Mouse (Mus musculus) heart, embryonic 11.5 days (tissue): ENCODE data around the gene Adcy3. TPM values are rescaled to one million over a fixed set of nuclear protein-coding genes. Genes with fewer than 3 reads are reported as not detected.
"Not testable (repeated sequence)": the region's sequence is repeated elsewhere in the genome, so short reads cannot be mapped to it uniquely, and the experiment has no call there.

Experiments used
- ATAC-seq: fragments of 200-750 bp; cut with Nextera tagmentation; replicated peaks from 2 replicates; pipeline ENCODE4 v1.8.0; 2017; ENCODE audit warnings: moderate library complexity; ENCODE audit not compliant: insufficient number of reproducible peaks, low FRiP score, low TSS enrichment
- H3K27ac ChIP-seq: fragments of 300-500 bp; sonication (generic); 2 replicates; pipeline ENCODE4 v1.5.1; 2014; ENCODE audit warnings: mild to moderate bottlenecking, low read depth, low read length
- H3K27me3 ChIP-seq: fragments of 300-500 bp; sonication (generic); 2 replicates; pipeline ENCODE4 v1.6.1; 2014; ENCODE audit warnings: mild to moderate bottlenecking, low read length, mixed read lengths; ENCODE audit not compliant: control insufficient read depth, insufficient read depth
- H3K36me3 ChIP-seq: fragments of 300-500 bp; sonication (generic); 2 replicates; pipeline ENCODE4 v1.6.1; 2014; ENCODE audit warnings: mild to moderate bottlenecking, low read length, moderate library complexity, mixed read lengths; ENCODE audit not compliant: control insufficient read depth, insufficient read depth
- H3K4me1 ChIP-seq: fragments of 300-500 bp; sonication (generic); 2 replicates; pipeline ENCODE4 v1.6.1; 2014; ENCODE audit warnings: low read length; ENCODE audit not compliant: control insufficient read depth, insufficient read depth
- H3K4me2 ChIP-seq: fragments of 300-500 bp; sonication (generic); 2 replicates; pipeline ENCODE4 v1.6.1; 2014; ENCODE audit warnings: mild to moderate bottlenecking, moderate library complexity
- H3K4me3 ChIP-seq: fragments of 300-500 bp; sonication (generic); 2 replicates; pipeline ENCODE4 v1.5.1; 2014; ENCODE audit warnings: low read depth, low read length
- H3K9ac ChIP-seq: fragments of 300-500 bp; sonication (generic); 2 replicates; pipeline ENCODE4 v1.6.1; 2014; ENCODE audit warnings: mild to moderate bottlenecking, low read depth, low read length, moderate library complexity
- H3K9me3 ChIP-seq: fragments of 300-500 bp; sonication (generic); replicated peaks from 2 replicates; pipeline ENCODE4 v1.6.1; 2016; ENCODE audit warnings: low read length; ENCODE audit not compliant: control insufficient read depth
- WGBS: fragments of 180-500 bp; shearing (Covaris S2); extraction: QIAGEN DNeasy Blood & Tissue Kit; methylation state at CpG from one replicate; pipeline ENCODE4 v1.1.7; 2014; ENCODE audit not compliant: insufficient replicate concordance; 5-methylcytosine and 5-hydroxymethylcytosine counted together
- polyA plus RNA-seq: library from polyadenylated mRNA; unstranded; fragments of >200 nt; fragmentation: Nextera tagmentation; extraction: Ambion mirVana; gene quantifications from 2 replicates; pipeline ENCODE4 v1.2.1, GENCODE M21; 2014

Gene Adcy3
- polyA plus RNA-seq, 1 experiment from 2014 or later: 3.8 TPM

- Histone ChIP-seq H3K27me3 (no peaks in the 10 kb centered on the region), H3K9ac (no peak overlapping the region), H3K4me3 (no peak overlapping the region), H3K9me3 (no peaks in the 10 kb centered on the region), H3K27ac (no peak overlapping the region), H3K4me1 (peaks cover 8% of the 10 kb centered on the region), H3K4me2 (no peak overlapping the region), H3K36me3 (peaks cover 6% of the 10 kb centered on the region; the same call in 1 of the 2 replicates)
- ATAC-seq: no peak
- 92% methylated on average over 15 of the region's 15 CpGs for WGBS
Observed at GRCm38 (mm10) chr12:4237481-4237880, 104.6 kb downstream of the Adcy3 start.

DNA sequence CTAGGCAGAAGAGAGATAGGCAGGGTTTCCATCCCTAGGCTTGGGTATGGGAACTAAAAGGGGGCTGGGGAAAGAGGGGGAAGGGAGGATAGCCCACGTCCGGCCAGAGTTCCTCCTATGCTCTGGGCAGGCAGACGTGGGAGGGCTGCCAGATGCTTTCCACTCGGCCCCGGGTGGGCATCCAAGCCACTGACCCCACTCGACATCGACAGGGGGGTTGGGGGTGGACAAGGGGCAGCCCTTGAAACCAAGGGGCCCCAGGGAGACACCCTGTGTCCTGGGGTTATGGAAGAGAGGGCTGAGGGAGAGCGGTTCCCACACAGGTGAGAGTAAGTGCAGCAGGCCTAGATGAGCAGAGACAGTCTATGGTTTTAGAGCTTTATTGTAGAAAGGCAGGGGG is 107.4 kb downstream of the Adcy3 start:
- H3K4me3 ChIP-seq, ATAC-seq, H3K9ac ChIP-seq, H3K27me3 ChIP-seq, H3K4me2 ChIP-seq, H3K9me3 ChIP-seq, H3K4me1 ChIP-seq, H3K36me3 ChIP-seq: not testable (repeated sequence)
- 58% methylated on average over 8 of the region's 8 CpGs for WGBS
- H3K27ac ChIP-seq: peak overlapping the region; percentile 54; the same call in 1 of the 2 replicates

DNA sequence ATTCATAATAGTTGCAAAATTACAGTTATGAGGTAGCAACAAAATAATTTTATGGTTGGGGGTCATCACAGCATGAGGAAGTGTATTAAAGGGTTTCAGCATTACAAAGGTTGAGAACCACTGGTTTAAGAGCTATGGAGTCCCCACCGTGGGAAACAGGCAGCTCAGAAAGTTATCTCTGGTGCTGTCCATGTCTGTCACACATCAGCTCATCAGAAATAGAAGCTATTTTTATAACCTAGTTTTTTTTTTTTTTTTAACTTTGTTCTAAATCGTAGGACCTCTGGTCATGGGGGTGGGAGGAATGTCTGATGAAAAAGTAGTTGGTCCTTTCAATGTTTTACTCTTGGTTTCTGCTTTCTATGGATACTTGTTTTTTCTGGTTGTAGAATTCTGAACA is 110.9 kb downstream of the Adcy3 start:
- ATAC-seq: no peak
- 56% methylated on average over 2 of the region's 2 CpGs for WGBS
- Histone ChIP-seq H3K9ac (no peak overlapping the region), H3K4me1 (0 out of 2 replicates have a peak, but pooled peaks cover 3% of the 10 kb centered on the region), H3K4me2 (no peak overlapping the region), H3K27ac (no peak overlapping the region), H3K9me3 (no peaks in the 10 kb centered on the region), H3K27me3 (no peaks in the 10 kb centered on the region), H3K36me3 (no peaks in the 10 kb centered on the region; the same call in 1 of the 2 replicates), H3K4me3 (no peak overlapping the region)

GRCm38 (mm10) chr12:4245742-4246141 is 112.8 kb downstream of the Adcy3 start:
- no peaks in the 10 kb centered on the region for H3K27me3 ChIP-seq
- no peak overlapping the region for H3K4me2 ChIP-seq
- no peak overlapping the region for H3K27ac ChIP-seq
- WGBS: 80% methylated on average over 10 of the region's 10 CpGs
- no peaks in the 10 kb centered on the region for H3K4me1 ChIP-seq
- H3K36me3 ChIP-seq: no peaks in the 10 kb centered on the region; the same call in 1 of the 2 replicates
- no peaks in the 10 kb centered on the region for H3K9me3 ChIP-seq
- H3K4me3 ChIP-seq: no peak overlapping the region
- H3K9ac ChIP-seq: no peak overlapping the region
- no peak for ATAC-seq

GRCm38 (mm10) chr12:4249786-4250185 is 116.9 kb downstream of the Adcy3 start:
- no peaks in the 10 kb centered on the region for H3K27me3 ChIP-seq
- no peaks in the 10 kb centered on the region for H3K4me1 ChIP-seq
- WGBS: 86% methylated on average over 6 of the region's 6 CpGs
- H3K4me2 ChIP-seq: no peak overlapping the region
- ATAC-seq: no peak
- no peaks in the 10 kb centered on the region for H3K9me3 ChIP-seq
- no peak overlapping the region for H3K27ac ChIP-seq
- no peak overlapping the region for H3K4me3 ChIP-seq
- H3K36me3 ChIP-seq: 0 out of 2 replicates have a peak, but pooled peaks cover 5% of the 10 kb centered on the region
- H3K9ac ChIP-seq: no peak overlapping the region

- Histone ChIP-seq H3K9me3 (no peaks in the 10 kb centered on the region), H3K9ac (no peak overlapping the region), H3K4me2 (no peak overlapping the region), H3K27ac (no peak overlapping the region), H3K4me3 (no peak overlapping the region), H3K4me1 (no peaks in the 10 kb centered on the region), H3K36me3 (0 out of 2 replicates have a peak, but pooled peaks cover 5% of the 10 kb centered on the region), H3K27me3 (no peaks in the 10 kb centered on the region)
- 77% methylated on average over 16 of the region's 16 CpGs for WGBS
- ATAC-seq: no peak
Observed at GRCm38 (mm10) chr12:4252742-4253655, 120.1 kb downstream of the Adcy3 start.

Other genes with a start within 250 kb of the Adcy3 start
- gene Pomc, start 178.2 kb upstream of the Adcy3 start, polyA plus RNA-seq: 2.6 and 2.9 TPM in 2 replicates
- 6.4 and 10.5 TPM in 2 replicates for gene Efr3b, start 94.2 kb upstream of the Adcy3 start, polyA plus RNA-seq
- gene Dnajc27, start 50.5 kb upstream of the Adcy3 start, polyA plus RNA-seq: 7.8 and 10.1 TPM in 2 replicates
- 7.2 and 7.3 TPM in 2 replicates for gene Ptrhd1, start 100.9 kb downstream of the Adcy3 start, polyA plus RNA-seq
- 9.0 and 9.2 TPM in 2 replicates for gene Cenpo, start 101.2 kb downstream of the Adcy3 start, polyA plus RNA-seq